Mouse (Mus musculus) cerebellum, adult 2 months (tissue): ENCODE measurements around the gene Gabarapl1. TPM values are rescaled to one million over a fixed set of nuclear protein-coding genes. Genes with fewer than 3 reads are reported as not detected.

Source experiments
- DNase-seq, 2 experiments: peaks; one replicate each; pipeline ENCODE4 v3.0.0; 2021
- H3K27ac ChIP-seq: fragments of 200-500 bp; 2 replicates; pipeline ENCODE4 v1.5.1; 2012; ENCODE audit warnings: low read length, control low read depth, inconsistent platforms; ENCODE audit not compliant: insufficient read depth
- H3K27me3 ChIP-seq: fragments of 200-500 bp; 2 replicates; pipeline ENCODE4 v1.6.1; 2012; ENCODE audit warnings: inconsistent platforms, mild to moderate bottlenecking, low read length, moderate library complexity; ENCODE audit not compliant: control insufficient read depth, insufficient read depth
- H3K4me1 ChIP-seq: fragments of 200-500 bp; 2 replicates; pipeline ENCODE4 v1.6.1; 2011; ENCODE audit warnings: low read length; ENCODE audit not compliant: control insufficient read depth, insufficient read depth
- H3K4me3 ChIP-seq: fragments of 200-500 bp; replicated peaks from 2 replicates; pipeline ENCODE3; 2011; ENCODE audit warnings: mild to moderate bottlenecking, low read depth, low read length, control low read depth; ENCODE audit not compliant: insufficient read depth
- CTCF ChIP-seq: fragments of 200-500 bp; IDR thresholded peaks from 2 replicates; pipeline ENCODE4 v1.5.1; 2011; ENCODE audit warnings: low read depth, mild to moderate bottlenecking, control low read depth, low read length, moderate library complexity, borderline replicate concordance; ENCODE audit not compliant: insufficient read depth
- POLR2A ChIP-seq: fragments of 200-500 bp; IDR thresholded peaks from 2 replicates; pipeline ENCODE4 v1.6.1; 2011; ENCODE audit warnings: low read length, control low read depth, borderline replicate concordance; ENCODE audit not compliant: insufficient read depth
- WGBS: fragments of 180-500 bp; shearing (Covaris S2); methylation state at CpG from one replicate; pipeline ENCODE4 v1.1.7; 2018; 5-methylcytosine and 5-hydroxymethylcytosine counted together
- polyA plus RNA-seq: library from polyadenylated mRNA; depleted of rRNA; stranded (reverse); fragments of >200 nt; gene quantifications from 2 replicates; pipeline ENCODE4 v1.2.3, GENCODE M21; 2012

The Gabarapl1 gene
- polyA plus RNA-seq, 1 experiment = 434 TPM

DNA sequence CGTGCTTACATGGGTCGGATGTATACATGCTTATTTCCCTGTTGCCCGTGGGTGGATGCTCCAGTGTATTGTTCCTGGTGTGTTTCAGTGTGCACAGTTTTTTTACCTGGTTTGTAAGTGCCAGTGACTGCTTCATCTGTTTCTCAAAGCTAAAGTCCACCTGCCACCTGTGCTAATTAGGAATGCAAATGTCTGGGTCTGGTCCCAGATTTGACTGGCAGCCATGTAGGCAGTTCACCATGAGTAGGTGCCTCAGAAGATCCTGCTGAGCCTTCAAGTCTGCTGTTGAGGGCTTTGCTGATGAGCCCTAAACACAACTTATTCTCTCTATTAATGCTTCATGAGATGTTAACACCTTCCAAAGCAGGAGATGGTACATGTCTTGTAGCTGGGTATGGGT is 9.6 kb downstream of the Gabarapl1 start:
- H3K27ac ChIP-seq = no peak overlapping the region
- 64% methylated on average over 3 of the region's 3 CpGs for WGBS
- H3K4me3 ChIP-seq = no peak overlapping the region
- no peaks in the 10 kb centered on the region for H3K27me3 ChIP-seq
- DNase-seq = no peak
- TF ChIP-seq CTCF = no peak
- no peak for TF ChIP-seq POLR2A
- no peaks in the 10 kb centered on the region; the same call in none of the 2 replicates for H3K4me1 ChIP-seq

DNA sequence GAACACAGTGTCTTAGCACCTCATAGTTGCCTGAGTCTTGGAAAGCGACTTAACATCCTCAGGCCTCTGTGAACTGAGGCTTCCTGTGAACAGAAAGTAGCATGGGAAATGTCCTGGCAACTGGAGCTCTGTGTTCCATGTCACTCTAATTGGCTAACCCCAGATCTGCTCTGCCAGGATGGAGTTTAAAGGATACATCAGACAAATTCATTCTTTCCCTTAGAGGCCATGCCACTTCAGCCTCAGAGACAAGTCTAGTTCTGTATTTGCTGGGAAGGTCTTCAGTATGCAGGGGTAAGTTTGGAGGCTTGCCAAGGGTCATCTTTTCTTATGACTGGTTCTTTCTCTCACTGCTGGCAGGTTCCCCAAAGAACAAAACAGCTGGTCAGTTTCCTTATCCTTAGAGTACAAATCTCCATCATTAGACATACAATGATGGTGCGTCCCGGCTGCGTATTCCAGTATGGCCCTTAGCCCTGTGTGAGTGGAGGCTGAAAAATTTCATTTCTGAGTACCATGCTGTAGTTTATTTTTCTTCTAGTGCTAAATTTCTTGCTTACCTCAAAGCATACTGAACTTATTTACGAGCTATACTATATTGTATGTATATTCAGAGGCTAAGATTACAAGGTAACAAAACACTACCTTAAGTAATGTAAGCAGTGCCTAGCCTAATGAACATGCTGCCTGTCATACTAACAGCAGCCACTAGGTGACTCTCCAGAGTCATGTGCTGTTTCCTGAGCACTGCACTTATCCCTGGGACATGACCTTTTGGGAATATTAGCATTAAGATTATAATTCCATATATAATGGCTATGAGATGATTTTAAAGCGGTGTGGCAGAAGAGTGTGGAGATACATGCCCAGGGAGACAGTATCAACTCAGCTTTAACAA is 11.0 kb downstream of the Gabarapl1 start:
- 54% methylated on average over 6 of the region's 6 CpGs for WGBS
- Histone ChIP-seq H3K27me3 (no peaks in the 10 kb centered on the region), H3K4me3 (no peak overlapping the region), H3K27ac (no peak overlapping the region), H3K4me1 (no peaks in the 10 kb centered on the region; the same call in 1 of the 2 replicates)
- TF ChIP-seq POLR2A = 0 out of 2 replicates have a peak, but pooled peaks have one; percentile 17
- TF ChIP-seq CTCF = peak; percentile 76
- DNase-seq = peak; percentile 64 to 68

DNA sequence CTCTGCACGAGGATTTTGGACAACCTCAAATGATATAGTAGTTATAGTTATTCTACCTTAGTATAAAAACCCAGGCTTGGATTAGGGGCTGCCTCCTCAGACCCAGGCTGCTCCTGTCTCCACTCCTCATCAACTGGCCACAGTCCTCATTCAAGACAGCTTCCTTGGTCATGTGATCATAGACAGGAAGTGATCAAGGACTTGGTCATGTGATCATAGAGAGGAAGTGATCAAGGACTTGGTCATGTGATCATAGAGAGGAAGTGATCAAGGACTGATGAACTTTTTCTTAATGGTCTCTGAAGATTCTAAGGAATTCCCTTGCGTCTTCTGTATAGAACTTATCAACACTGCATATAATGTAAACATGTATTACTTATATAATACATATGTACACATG is 14.3 kb downstream of the Gabarapl1 start:
- no peak for DNase-seq
- no peak for TF ChIP-seq POLR2A
- TF ChIP-seq CTCF = no peak
- Histone ChIP-seq H3K4me1 (no peaks in the 10 kb centered on the region), H3K27me3 (no peaks in the 10 kb centered on the region), H3K4me3 (no peak overlapping the region), H3K27ac (no peak overlapping the region)
- WGBS = 79% methylated on average over 2 of the region's 2 CpGs

DNA sequence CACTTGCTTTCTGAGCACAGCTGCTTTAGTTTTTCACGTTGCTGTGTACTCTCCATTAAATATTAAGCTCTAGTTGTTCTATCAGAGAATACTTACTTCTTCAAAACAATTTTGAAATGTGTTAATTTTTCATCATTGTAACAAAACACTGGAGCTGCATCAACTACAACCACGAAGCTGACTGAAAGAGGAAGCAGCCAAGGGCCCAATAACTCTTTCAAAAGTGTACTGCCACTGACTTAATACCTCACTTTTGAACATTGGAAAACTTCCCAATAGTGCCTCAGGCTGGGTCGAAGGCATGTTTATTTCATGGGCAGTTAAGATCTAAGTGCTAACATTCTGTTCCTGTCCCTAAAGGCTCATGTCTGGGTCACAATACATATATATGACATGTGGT is 15.0 kb downstream of the Gabarapl1 start:
- H3K27ac ChIP-seq = no peak overlapping the region
- WGBS = 66% methylated on average over 3 of the region's 3 CpGs
- TF ChIP-seq CTCF = no peak
- no peaks in the 10 kb centered on the region for H3K27me3 ChIP-seq
- no peak overlapping the region for H3K4me3 ChIP-seq
- DNase-seq = no peak
- no peaks in the 10 kb centered on the region for H3K4me1 ChIP-seq

DNA sequence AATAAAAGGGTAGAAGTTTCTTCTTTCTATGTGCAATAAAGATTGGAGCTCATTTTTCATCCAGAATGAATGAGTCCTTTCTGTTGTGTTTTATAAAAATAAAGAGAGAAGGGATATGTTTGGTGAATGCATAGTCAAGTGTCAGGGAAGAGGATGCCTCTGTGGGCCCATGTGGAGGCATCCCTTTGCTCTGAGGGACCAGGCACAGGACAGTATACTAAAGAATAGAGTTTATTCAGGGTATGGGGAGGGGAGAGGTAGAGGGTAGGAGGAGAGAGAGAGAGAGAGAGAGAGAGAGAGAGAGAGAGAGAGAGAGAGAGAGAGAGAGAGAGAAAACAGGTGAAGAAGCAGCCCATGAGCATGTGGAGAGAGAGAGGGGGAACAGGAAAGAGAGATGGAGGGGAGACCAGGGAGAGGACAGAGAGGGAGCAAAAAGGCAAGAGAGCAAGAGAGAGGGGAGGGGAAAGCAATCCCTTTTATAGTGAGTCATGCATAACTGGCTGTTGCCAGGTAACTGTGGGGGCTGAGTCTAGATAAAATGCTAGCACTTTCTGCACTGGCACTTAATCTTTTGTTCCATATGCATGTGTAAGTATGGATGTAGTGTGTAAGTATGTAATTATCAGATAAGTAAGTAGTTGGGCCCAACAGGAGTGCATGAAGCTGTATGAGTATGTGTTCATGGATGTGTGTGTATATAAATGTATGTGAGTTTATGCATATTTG is 24.5 kb downstream of the Gabarapl1 start:
- Histone ChIP-seq H3K4me1 (no peaks in the 10 kb centered on the region), H3K27me3 (no peaks in the 10 kb centered on the region), H3K4me3 (no peak overlapping the region), H3K27ac (no peak overlapping the region)
- TF ChIP-seq POLR2A (no peak), CTCF (no peak)
- no peak for DNase-seq

DNA sequence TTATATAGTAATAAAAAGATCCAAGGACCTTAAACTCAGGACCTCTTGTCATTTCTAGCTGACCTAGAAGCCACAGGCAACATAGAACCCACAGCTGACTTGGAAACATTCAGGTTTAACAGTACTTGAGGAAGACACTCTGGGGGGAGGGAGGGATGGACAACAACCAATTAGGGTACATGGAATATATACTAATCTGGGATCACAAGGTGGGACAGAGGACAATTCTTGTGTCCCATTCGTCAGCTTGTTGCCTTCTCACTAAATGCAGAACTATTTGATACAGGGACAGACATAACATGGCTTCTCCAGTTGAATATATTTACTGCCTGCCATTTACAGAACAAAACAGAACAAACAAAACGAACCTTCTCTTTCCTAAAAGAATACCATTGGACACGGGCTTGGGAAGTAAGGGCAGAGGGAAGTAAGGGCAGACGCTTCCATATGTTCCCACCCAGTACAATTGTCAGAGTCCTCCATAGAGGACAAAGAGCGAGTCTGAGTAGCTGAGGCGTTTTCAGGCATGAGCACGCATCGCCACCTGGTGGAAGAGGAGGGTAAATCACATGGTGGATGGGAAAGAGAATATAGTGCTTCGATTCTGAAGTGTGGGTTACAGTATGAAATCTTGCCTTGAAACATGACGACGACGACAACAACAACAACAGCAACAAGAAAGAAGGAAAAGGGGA is 26.1 kb downstream of the Gabarapl1 start:
- 14% methylated on average over 12 of the region's 12 CpGs for WGBS
- peak; percentile 40 to 66 for DNase-seq
- H3K4me3 ChIP-seq = no peak overlapping the region
- H3K27me3 ChIP-seq = no peaks in the 10 kb centered on the region
- no peak for TF ChIP-seq POLR2A
- peak; percentile 91 for TF ChIP-seq CTCF
- no peaks in the 10 kb centered on the region for H3K4me1 ChIP-seq
- no peak overlapping the region for H3K27ac ChIP-seq

DNA sequence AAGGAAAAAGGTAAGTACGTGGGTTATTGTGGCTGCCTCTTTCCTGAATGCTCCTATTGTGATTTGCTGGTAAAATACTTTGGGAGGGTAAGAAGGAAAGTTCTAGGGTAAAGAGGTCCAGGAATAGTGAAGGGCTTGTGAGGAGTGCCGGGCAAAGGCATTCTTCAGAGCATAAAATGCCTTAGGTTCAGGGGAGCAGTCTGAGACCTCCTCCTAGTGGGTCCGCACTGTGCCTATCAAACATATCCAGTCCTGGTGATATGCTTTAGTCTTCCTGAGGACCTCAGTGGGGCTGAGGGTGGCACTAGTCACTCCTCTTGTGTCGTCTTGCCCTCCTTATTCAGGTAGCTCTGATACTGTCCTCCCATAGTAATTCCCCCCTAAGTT is 26.7 kb downstream of the Gabarapl1 start:
- H3K4me1 ChIP-seq = no peaks in the 10 kb centered on the region
- no peaks in the 10 kb centered on the region for H3K27me3 ChIP-seq
- 52% methylated on average over 4 of the region's 4 CpGs for WGBS
- no peak for DNase-seq
- H3K27ac ChIP-seq = no peak overlapping the region
- H3K4me3 ChIP-seq = no peak overlapping the region
- TF ChIP-seq POLR2A (no peak), CTCF (no peak)
